Mouse (Mus musculus) ES-CJ7 (cell line): ENCODE measurements around the gene Per3.

ENCODE experiments used
- DNase-seq: peaks from one replicate; pipeline ENCODE4 v3.0.0; 2011; ENCODE audit warnings: low read depth, low spot score

Gene Per3

GRCm38 (mm10) chr4:151044037-151044943 is at the start of gene Per3:
Gene Per3, minus strand, starts transcription at chr4:151044665.
- peak; percentile 95 for DNase-seq

GRCm38 (mm10) chr4:151089270-151089669 is 44.8 kb upstream of the Per3 start, which contains the start of gene Gm13090:
Gene Gm13090, plus strand, starts transcription at chr4:151089570.
- no peak for DNase-seq

GRCm38 (mm10) chr4:151088819-151089218 is 44.4 kb upstream of the Per3 start:
- no peak for DNase-seq

GRCm38 (mm10) chr4:151087358-151087757 is 42.9 kb upstream of the Per3 start:
- no peak for DNase-seq

- DNase-seq: no peak
These were observed 38.6 kb upstream of the Per3 start for GRCm38 (mm10) chr4:151083027-151083426.

- DNase-seq: no peak
These were observed 37.5 kb upstream of the Per3 start for GRCm38 (mm10) chr4:151081977-151082376.

- no peak for DNase-seq
These were observed 36.9 kb upstream of the Per3 start for GRCm38 (mm10) chr4:151081355-151081754.

- no peak for DNase-seq
These were observed 30.4 kb upstream of the Per3 start for GRCm38 (mm10) chr4:151074817-151075216.

- peak; percentile 53 for DNase-seq
These were observed 28.8 kb upstream of the Per3 start for GRCm38 (mm10) chr4:151073108-151073744.

- no peak for DNase-seq
These were observed 26.5 kb upstream of the Per3 start for GRCm38 (mm10) chr4:151070962-151071361.

- DNase-seq: peak; percentile 11
These were observed 24.3 kb upstream of the Per3 start for GRCm38 (mm10) chr4:151068751-151069150.

GRCm38 (mm10) chr4:151059566-151059965 is 15.1 kb upstream of the Per3 start:
- no peak for DNase-seq

- DNase-seq: no peak
These were observed 14.2 kb upstream of the Per3 start for GRCm38 (mm10) chr4:151058634-151059033.

GRCm38 (mm10) chr4:151057347-151058321 is 13.2 kb upstream of the Per3 start, which contains the start of gene Vamp3:
Gene Vamp3, minus strand, starts transcription at chr4:151057963.
- peak; percentile 98 for DNase-seq

GRCm38 (mm10) chr4:151051162-151051561 is 6.7 kb upstream of the Per3 start:
- no peak for DNase-seq

GRCm38 (mm10) chr4:151046524-151046923 is 2.1 kb upstream of the Per3 start:
- no peak for DNase-seq

GRCm38 (mm10) chr4:151044944-151045570 is 592 bp upstream of the Per3 start:
- no peak for DNase-seq

- DNase-seq: no peak
These were observed 1.2 kb downstream of the Per3 start for GRCm38 (mm10) chr4:151043281-151043680.

GRCm38 (mm10) chr4:151041506-151041905 is 3.0 kb downstream of the Per3 start:
- DNase-seq: no peak

- DNase-seq: no peak
These were observed 6.7 kb downstream of the Per3 start for GRCm38 (mm10) chr4:151037800-151038199.

GRCm38 (mm10) chr4:151036521-151036920 is 7.9 kb downstream of the Per3 start:
- DNase-seq: no peak
